Mouse (Mus musculus) ES-Bruce4 (cell line): ENCODE results near the gene Cand2.

Experiments
- CTCF ChIP-seq: IDR thresholded peaks from one replicate; pipeline ENCODE4 v1.8.1; 2011; ENCODE audit warnings: low read depth, low read length
- POLR2A ChIP-seq: IDR thresholded peaks from one replicate; pipeline ENCODE4 v1.8.1; 2011; ENCODE audit warnings: low read length; ENCODE audit not compliant: insufficient read depth

DNA sequence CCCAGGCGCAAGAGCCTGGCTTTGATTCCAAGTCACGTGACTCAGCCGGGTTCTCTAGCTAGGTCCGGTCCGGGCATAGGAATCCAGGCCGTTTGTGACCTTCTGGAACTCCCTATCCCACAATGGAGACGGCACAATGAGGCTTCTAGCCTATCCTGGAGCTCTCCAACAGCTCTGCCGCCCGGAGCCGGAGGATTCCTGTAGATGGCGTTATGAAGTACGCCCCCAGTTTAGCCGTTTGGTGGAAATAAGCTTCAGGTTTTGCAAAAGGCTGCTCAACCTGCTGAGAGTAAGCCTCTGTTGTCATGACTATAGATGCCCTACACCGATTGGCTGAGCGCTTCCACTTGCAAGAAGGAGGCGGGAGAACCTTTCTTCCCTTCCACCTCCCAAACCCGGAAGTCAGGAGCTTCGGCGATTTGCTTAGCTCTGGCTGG lies 63.8 kb downstream of the Cand2 start, which contains the start of gene Efcab12:
- no peak for TF ChIP-seq POLR2A
- TF ChIP-seq CTCF: peak; percentile 9
